Mouse (Mus musculus) kidney, postnatal 4 days (tissue): ENCODE results near the gene Mucl3.

Experiments used
- DNase-seq, 2 experiments: peaks; one replicate each; pipeline ENCODE4 v3.0.0; 2021; ENCODE audit warnings: mixed read lengths in 2 of 2

Gene Mucl3

DNA sequence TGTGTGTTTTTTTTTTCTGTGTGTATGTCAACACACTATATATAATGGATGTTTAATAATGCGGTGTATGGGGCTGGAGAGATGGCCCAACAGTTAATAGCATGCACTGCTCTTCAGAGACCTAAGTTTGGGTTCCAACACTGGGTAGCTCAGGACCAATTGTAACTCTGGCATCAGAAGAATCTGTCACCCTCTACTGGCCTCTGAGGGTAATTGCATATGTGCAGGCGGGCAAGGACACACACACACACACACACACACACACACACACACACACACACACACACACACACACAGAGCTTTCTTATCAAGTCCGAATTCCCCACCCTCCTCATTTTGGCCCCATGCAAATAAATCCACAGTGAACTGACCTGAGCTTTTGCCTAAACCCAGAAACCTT is 8.3 kb downstream of the Mucl3 start:
- DNase-seq, result peak in 1 of 2 experiments; percentile 35

DNA sequence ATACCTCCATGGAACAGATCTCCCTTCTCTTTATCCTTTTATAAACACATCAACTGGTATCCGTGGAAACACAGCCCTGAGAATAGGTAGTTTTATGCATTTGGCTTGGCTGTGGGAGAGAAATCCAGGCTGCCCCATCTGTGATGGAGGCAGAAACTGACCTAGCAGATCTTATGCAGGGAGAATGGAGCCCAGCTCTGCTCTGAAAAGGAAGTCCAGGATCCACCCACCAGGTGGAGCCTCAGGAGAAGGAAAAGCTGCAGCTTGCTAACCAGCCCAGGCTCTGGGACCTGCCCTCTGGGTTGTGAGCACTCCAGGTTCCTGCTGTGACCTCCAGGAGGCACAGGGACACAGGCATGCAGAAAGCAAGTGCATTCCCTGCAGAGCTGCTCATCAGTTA is 9.5 kb downstream of the Mucl3 start:
- peak; percentile 71 to 79 for DNase-seq

DNA sequence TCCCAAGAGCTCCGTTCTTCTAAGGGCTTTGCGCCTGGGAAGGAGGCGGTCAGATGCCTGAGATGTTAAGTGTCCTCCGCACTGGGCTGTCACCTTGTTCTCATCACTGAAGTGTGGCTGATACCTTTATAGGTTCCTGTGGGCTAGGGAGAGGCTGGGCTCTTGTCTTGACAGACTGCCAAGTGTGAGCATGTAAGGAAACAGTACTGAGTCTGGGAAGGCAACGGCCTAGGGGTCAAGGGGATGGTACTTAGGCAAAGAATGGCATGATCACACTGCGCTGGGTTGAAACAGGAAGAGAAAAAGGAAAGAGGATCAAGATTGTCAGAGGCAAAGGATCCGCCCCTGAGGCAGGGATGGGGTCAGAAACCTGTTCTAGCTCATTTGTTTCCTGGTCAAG is 17.0 kb downstream of the Mucl3 start, which contains the start of gene Gm9573:
Gene Gm9573 (minus strand): TSS at position 101 of the 400 bp plus-strand sequence.
- no peak for DNase-seq

DNA sequence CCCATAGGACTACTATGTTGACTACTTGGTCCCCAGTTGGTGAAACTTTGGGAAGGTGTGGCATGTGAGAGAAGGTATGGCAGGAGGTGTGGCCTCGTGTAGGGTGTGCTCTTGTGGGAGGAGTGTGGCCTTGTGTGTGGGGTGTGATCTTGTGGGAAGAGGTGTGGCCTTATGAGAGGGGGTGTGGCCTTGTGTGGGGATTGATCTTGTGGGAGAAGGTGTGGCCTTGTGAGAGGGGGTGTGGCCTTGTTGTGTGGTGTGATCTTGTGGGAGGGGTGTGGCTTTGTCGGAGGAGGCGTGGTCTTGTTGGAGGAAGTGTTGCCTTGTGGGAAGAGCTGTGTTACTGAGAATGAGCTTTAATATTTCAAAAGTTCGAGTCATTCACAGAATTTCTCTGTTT is 26.4 kb downstream of the Mucl3 start:
- no peak for DNase-seq

DNA sequence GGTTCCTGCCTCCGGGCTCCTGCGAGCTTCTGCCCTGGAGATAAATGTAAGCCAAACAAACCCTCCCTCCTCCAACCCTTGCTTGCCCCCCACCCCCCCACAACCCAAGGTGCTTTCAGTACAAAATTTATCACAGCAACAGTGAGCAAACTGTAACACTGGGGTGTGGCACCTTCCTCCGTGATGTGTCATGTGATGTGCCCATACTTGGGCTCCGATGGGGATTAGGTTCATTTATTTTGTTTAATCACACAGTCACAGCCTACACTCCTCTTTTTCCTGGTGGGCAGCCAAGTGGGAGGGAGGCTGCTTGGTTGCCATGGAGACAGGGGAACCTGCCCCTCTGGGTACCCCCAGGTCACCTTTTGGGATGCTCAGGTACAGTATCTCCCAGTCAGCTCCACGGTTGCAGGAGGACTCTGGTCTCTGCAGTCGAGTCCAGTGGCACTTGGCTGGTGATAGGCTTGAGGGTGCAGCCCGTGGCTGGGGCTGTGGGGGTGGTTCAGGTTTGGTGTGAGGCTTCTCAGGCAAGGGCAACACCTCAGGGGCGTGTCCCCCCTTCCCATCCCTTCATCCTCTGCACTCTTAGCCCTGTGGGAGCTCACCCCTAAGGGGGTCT is 41.6 kb downstream of the Mucl3 start:
- no peak for DNase-seq

DNA sequence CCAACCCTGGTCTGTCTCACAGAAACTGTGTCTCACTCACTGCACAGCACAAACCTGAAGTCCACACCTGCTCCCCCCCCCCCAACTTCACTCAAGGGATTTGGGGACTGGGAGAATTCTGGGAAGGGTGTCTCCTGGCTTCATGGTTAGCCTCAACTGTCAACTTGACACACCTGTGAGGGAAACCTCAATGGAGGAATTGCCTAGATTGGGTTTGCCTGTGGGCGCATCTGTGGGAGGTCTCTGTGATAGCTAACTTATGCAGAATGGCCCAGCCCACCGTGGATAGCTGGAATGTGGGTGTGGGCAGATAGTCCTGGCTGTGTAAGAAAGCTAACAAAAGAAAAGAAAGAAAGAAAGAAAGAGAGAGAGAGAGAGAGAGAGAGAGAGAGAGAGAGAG is 42.2 kb downstream of the Mucl3 start, which contains the start of gene Sfta2:
Gene Sfta2 (plus strand): TSS at position 301 of the 400 bp plus-strand sequence.
- no peak for DNase-seq

DNA sequence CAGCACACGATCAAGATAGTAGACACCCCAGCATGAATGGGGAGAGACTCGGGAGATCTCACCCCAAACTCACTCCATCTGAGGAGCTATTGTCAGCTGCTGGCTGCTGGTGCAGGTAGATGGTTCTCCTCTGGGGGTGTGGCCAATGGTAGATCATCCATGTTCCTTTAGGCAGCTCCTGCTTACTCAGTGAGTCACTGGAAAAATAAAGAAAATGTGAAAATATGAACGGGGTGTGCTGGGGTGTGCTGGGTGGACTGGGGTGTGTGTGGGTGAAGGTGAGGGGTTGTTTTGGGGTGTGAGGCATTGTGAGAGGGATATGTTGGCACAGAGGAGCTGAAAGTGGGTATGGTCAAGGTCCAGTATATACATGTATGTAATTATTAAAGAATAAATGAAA is 46.1 kb downstream of the Mucl3 start:
- no peak for DNase-seq

DNA sequence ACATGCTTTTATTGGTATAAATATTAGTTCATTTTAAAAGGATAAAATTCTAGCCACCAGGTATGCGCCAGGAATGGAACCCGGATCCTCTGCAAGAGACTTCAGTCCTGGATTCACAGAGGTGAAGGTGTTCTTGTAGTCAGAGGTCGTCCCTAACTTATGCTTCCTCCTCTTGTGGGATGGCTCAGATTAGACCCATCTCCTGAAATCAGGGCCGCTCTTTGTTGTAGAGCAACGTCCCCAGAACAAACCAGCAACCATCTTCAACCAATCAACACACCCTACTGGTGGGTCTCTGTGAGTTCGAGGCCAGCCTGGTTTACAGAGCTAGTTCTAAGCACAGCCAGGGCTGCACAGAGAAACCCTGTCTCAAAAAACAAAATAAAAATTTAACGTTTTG is 49.0 kb downstream of the Mucl3 start:
- DNase-seq, result no peak

DNA sequence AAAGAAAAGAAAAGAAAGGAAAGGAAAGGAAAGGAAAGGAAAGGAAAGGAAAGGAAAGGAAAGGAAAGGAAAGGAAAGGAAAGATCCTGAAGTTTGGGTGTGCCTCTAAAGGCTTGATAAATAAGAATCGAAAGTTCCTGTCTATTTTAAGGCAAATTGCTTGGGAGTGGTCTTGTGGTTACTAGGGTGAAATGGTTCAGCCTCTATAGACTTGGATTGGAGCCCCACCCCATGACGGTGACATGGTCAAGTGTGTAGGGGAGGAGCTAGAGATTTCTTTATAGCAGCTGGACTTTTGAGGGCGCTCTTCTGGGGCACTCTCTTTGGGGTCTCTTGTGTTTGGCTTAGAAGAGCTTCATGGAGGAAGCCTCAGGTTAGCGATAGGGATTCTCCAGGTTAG is 49.7 kb downstream of the Mucl3 start:
- no peak for DNase-seq

DNA sequence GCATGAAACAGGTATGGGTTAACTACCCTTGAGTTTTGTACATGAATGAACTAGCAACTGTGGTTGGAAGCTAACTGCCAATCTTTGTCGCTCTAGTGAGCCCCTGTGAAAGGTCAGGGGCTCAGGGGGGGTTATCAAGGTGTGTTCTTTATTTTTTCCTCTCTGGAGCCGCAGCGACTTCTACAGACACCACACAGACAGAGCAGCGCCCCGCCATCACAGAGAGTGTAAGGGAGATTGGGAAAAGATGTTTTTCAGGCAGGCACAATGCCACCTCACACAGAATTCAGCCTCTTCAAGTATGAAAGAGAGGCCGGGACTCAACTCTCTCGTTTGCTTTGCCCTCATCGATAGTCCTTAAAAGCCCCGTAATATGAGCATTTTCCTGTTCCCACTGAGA is 51.4 kb downstream of the Mucl3 start:
- no peak for DNase-seq

DNA sequence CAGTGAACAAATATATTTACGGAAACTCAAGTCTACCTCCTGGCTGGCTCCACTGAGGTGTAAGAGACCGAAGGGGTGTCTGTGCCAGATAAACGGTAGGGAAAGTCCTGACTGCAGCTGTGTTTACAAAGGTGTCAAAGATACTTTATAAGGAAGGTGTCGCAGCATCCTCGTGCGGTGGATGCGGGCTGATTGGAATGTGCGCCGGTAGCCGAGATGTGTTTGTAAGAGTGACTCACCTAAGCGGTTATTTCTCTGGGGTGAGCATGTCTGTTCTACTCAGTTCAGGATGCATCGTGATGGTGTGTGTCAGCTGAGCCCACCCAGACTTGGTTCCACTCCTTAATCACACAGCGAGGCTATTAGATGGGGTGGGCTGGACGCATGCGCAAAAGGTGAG is 51.8 kb downstream of the Mucl3 start:
- no peak for DNase-seq

DNA sequence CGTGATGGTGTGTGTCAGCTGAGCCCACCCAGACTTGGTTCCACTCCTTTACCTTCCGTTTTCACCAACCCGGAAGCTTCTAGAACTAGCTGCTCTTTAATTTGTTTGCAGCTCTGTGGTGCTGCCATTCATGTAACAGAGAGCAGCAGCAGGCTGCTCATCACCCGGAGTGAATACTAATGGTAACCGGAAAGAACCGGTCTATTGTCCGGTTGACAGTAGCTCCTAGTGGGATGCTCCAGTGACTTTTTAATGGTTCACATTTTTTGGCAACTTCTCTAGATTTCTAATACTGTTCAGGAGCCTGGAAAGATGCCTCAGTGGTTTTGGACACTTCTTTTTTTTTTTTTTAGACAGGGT is 52.3 kb downstream of the Mucl3 start:
- no peak for DNase-seq

DNA sequence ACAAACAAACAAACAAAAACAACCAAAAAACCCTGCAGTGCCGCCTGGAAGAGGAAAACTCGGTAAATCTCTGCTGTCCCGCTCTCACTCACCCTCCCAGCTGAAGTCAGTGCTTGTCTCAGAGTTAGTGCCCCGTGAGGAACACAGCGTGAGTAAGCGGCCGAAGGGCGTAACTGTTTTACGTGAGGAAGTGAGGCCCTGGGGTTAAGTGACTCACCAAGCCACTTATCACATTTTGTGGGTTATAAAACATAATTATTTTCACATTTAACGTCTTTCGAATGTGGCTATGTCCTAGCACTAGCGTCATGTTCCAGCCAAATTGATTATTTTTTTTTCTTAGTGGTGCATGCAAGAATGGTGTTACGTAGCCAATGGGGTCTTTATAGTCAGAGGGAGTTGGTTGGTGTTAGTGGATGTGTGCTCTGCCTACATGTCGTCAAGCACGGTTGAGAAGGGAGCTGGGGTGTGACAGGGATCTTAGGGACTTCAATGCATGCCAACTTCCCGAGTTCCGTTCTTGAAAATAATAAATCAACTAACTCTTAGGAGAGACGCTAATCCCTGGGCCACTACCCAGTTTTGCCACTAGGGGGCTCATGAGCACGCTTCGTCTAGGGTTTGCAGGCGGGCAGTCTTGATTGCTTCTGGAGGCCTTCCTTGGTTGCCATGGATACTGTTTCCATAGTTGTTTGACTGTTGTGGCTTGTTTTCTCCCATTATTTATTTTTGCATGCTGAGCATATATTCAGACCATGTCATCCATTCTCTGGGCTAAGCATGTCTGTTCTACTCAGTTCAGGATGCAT is 52.9 kb downstream of the Mucl3 start:
- DNase-seq, result peak; percentile 88 to 89

DNA sequence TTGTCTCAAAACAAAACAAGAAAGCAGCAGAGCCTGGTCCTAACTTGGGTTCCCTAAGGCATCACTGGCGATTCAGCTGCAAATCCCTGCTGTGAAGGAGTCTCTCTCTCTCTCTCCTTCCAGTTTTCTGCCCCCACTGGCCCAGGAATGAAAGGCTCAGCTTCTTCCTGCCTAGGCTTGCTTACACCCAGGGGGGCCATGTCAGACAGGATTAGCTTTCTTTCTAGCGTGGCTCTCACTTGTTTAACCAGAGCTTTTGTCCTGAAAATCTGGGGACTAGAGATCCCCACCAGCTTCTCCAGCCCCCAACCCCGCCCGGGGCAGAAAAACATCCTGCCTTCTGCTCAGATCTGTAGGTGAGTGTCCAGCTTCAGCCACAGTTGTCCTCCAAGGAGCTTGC is 55.1 kb downstream of the Mucl3 start:
- no peak for DNase-seq

DNA sequence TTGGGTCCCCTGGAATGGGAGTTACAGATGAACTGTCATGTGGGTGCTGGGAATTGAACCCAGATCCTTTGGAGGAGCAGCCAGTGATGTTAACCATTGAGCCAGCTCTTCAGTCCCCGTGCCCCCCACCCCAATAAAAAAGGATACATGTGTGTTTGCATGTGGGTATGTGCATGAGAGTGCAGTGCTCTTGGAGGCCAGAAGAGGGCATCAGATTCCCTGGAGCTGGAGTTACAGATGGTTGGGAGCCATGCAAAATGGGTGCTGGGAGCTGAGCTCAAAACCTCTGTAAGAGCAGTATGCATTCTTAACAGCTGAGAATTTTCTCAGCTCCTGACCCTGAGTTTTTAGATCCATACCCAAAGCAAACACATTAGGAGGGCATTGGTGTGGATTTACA is 56.2 kb downstream of the Mucl3 start:
- no peak for DNase-seq
